Mouse (Mus musculus) embryo, embryonic 11 days (tissue): ENCODE measurements around the gene Dlec1.

ENCODE experiments used
- DNase-seq: peaks from one replicate; pipeline ENCODE4 v3.0.0-alpha.2; 2015

Dlec1 gene

GRCm38 (mm10) chr9:119101992-119102782, at the start of gene Dlec1:
TSS of gene Dlec1 (plus strand) at chr9:119102478.
- peak; percentile 95 for DNase-seq

GRCm38 (mm10) chr9:119053964-119054576, 48.2 kb upstream of the Dlec1 start:
- no peak for DNase-seq

- no peak for DNase-seq
These were observed 46.9 kb upstream of the Dlec1 start for GRCm38 (mm10) chr9:119055336-119055735.

GRCm38 (mm10) chr9:119058245-119058644, 44.0 kb upstream of the Dlec1 start:
- no peak for DNase-seq

- DNase-seq: no peak
These were observed 41.6 kb upstream of the Dlec1 start for GRCm38 (mm10) chr9:119060701-119061100.

- DNase-seq: no peak
These were observed 39.1 kb upstream of the Dlec1 start for GRCm38 (mm10) chr9:119063036-119063644.

GRCm38 (mm10) chr9:119064296-119064695, 38.0 kb upstream of the Dlec1 start:
- no peak for DNase-seq

GRCm38 (mm10) chr9:119067601-119068000, 34.7 kb upstream of the Dlec1 start:
- DNase-seq: peak; percentile 84

GRCm38 (mm10) chr9:119068266-119068665, 34.0 kb upstream of the Dlec1 start:
- DNase-seq: no peak

GRCm38 (mm10) chr9:119070173-119070825, 32.0 kb upstream of the Dlec1 start:
- DNase-seq: no peak

- no peak for DNase-seq
These were observed 30.5 kb upstream of the Dlec1 start for GRCm38 (mm10) chr9:119071786-119072185.

- DNase-seq: no peak
These were observed 28.9 kb upstream of the Dlec1 start for GRCm38 (mm10) chr9:119073184-119073895.

GRCm38 (mm10) chr9:119075685-119076084, 26.6 kb upstream of the Dlec1 start:
- DNase-seq: no peak

- DNase-seq: no peak
These were observed 22.1 kb upstream of the Dlec1 start for GRCm38 (mm10) chr9:119080040-119080675.

- DNase-seq: peak; percentile 61
These were observed 20.2 kb upstream of the Dlec1 start for GRCm38 (mm10) chr9:119082039-119082438.

GRCm38 (mm10) chr9:119082656-119083430, 19.4 kb upstream of the Dlec1 start:
- no peak for DNase-seq

GRCm38 (mm10) chr9:119083966-119084365, 18.3 kb upstream of the Dlec1 start:
- no peak for DNase-seq

GRCm38 (mm10) chr9:119086451-119086850, 15.8 kb upstream of the Dlec1 start:
- DNase-seq: no peak

GRCm38 (mm10) chr9:119087309-119087708, 15.0 kb upstream of the Dlec1 start:
- no peak for DNase-seq

GRCm38 (mm10) chr9:119088148-119088801, 14.0 kb upstream of the Dlec1 start:
- DNase-seq: peak; percentile 89

GRCm38 (mm10) chr9:119089437-119089836, 12.8 kb upstream of the Dlec1 start:
- no peak for DNase-seq
